Mouse (Mus musculus) lung, embryonic 14.5 days (tissue): Measurements from ENCODE around the gene Sox9. TPM values are rescaled to one million over a fixed set of nuclear protein-coding genes. Genes with fewer than 3 reads are reported as not detected.

ENCODE experiments used
- ATAC-seq: fragments of 200-750 bp; cut with Nextera tagmentation; 2 replicates; pipeline ENCODE4 v1.8.0; 2017; ENCODE audit warnings: mild to moderate bottlenecking, moderate TSS enrichment, moderate library complexity; ENCODE audit not compliant: insufficient read depth
- DNase-seq: peaks from one replicate; pipeline ENCODE4 v3.0.0-alpha.2; 2015
- H3K27ac ChIP-seq: fragments of 300-500 bp; sonication (generic); 2 replicates; pipeline ENCODE4 v1.5.1; 2014; ENCODE audit warnings: low read depth, mild to moderate bottlenecking, moderate library complexity
- H3K27me3 ChIP-seq: fragments of 300-500 bp; sonication (generic); 2 replicates; pipeline ENCODE4 v1.6.1; 2014; ENCODE audit warnings: low read length, control low read depth; ENCODE audit not compliant: insufficient read depth
- H3K36me3 ChIP-seq: fragments of 300-500 bp; sonication (generic); 2 replicates; pipeline ENCODE4 v1.6.1; 2014; ENCODE audit warnings: control low read depth; ENCODE audit not compliant: insufficient read depth
- H3K4me1 ChIP-seq: fragments of 300-500 bp; sonication (generic); 2 replicates; pipeline ENCODE4 v1.6.1; 2014; ENCODE audit warnings: antibody characterized with exemption, control low read depth; ENCODE audit not compliant: insufficient read depth
- H3K4me2 ChIP-seq: fragments of 300-500 bp; sonication (generic); 2 replicates; pipeline ENCODE4 v1.6.1; 2014; ENCODE audit warnings: mild to moderate bottlenecking
- H3K4me3 ChIP-seq: fragments of 300-500 bp; sonication (generic); 2 replicates; pipeline ENCODE4 v1.5.1; 2014; ENCODE audit warnings: low read depth, low read length
- H3K9ac ChIP-seq: fragments of 300-500 bp; sonication (generic); 2 replicates; pipeline ENCODE4 v1.6.1; 2014
- H3K9me3 ChIP-seq: fragments of 300-500 bp; sonication (generic); 2 replicates; pipeline ENCODE4 v1.6.1; 2016; ENCODE audit warnings: low read depth, low read length, control low read depth
- CTCF ChIP-seq: IDR thresholded peaks from 2 replicates; pipeline ENCODE4 v1.5.1; 2016; ENCODE audit warnings: antibody characterized with exemption, low read depth
- WGBS: fragments of 180-500 bp; shearing (Covaris S2); extraction: QIAGEN DNeasy Blood & Tissue Kit; methylation state at CpG from one replicate; pipeline ENCODE4 v1.1.7; 2014; 5-methylcytosine and 5-hydroxymethylcytosine counted together
- polyA plus RNA-seq: library from polyadenylated mRNA; unstranded; fragments of >200 nt; fragmentation: Nextera tagmentation; extraction: Ambion mirVana; gene quantifications from 2 replicates; pipeline ENCODE4 v1.2.1, GENCODE M21; 2014

Gene Sox9
- polyA plus RNA-seq, 1 experiment from 2014 or later, result 75.7 TPM

DNA sequence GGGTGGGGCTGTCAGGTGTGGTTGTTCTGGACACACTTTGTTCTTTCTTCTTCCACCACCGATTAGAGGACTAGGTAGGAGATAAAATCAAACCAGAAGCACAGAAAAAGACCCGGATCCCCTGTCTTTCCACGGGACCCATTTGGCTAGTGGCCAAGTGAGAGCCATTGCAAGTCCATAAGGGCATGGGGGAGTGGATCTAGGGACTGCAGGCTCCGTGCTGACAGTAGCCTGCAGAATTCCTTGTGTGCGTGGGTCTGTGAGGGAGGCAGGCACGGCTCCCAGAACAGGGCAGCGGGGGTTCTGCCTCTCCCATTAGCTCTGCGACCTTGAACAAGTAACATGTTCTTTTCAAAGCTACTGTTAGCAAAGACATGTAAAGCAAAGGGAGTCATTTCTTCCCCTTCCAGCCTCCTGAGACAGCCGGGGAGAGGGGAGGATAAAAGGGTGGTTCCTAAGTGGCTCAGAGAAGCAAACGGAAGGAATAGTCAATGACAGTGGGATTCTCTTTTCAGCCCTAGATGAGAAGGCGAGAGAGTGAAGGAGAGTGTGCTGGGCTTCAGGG is 9.2 kb upstream of the Sox9 start:
- TF ChIP-seq CTCF, result no peak
- Histone ChIP-seq H3K9me3 (no peaks in the 10 kb centered on the region), H3K4me3 (no peak overlapping the region), H3K4me2 (no peak overlapping the region), H3K4me1 (0 out of 2 replicates have a peak, but pooled peaks cover 3% of the 10 kb centered on the region), H3K27ac (no peak overlapping the region), H3K9ac (no peak overlapping the region), H3K27me3 (peaks cover 10% of the 10 kb centered on the region; the same call in 1 of the 2 replicates), H3K36me3 (no peaks in the 10 kb centered on the region)
- WGBS, result 35% methylated on average over 11 of the region's 11 CpGs
- no peak for ATAC-seq
- DNase-seq, result peak; percentile 23

DNA sequence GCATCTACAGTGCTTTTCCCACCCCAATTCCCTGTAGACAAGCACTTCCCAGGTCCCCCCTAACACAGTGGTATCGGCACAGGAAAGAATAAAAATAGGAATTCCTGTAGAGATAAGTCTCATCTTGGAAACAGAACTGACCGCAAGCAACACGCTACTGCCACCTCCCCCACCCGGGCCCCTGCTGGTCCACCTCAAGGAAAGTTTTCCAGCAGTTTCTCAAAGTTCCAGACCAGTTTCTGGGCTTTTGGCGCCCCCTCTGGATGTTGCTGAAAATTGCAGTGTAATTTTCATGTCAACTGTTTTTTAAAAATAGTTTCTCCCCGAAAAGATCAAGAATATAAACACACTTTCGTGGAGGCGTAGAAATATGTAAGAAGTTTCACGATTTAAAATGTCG is 2.3 kb upstream of the Sox9 start:
- Histone ChIP-seq H3K27me3 (peaks cover 39% of the 10 kb centered on the region), H3K4me2 (peak overlapping the region; percentile 73), H3K9ac (no peak overlapping the region), H3K9me3 (no peaks in the 10 kb centered on the region), H3K36me3 (0 out of 2 replicates have a peak, but pooled peaks cover 3% of the 10 kb centered on the region), H3K4me3 (no peak overlapping the region), H3K27ac (no peak overlapping the region), H3K4me1 (0 out of 2 replicates have a peak, but pooled peaks cover 3% of the 10 kb centered on the region)
- ATAC-seq (no peak), DNase-seq (peak; percentile 82)
- WGBS, result under 1% methylated on average over 10 of the region's 10 CpGs
- TF ChIP-seq CTCF, result peak; percentile 80

DNA sequence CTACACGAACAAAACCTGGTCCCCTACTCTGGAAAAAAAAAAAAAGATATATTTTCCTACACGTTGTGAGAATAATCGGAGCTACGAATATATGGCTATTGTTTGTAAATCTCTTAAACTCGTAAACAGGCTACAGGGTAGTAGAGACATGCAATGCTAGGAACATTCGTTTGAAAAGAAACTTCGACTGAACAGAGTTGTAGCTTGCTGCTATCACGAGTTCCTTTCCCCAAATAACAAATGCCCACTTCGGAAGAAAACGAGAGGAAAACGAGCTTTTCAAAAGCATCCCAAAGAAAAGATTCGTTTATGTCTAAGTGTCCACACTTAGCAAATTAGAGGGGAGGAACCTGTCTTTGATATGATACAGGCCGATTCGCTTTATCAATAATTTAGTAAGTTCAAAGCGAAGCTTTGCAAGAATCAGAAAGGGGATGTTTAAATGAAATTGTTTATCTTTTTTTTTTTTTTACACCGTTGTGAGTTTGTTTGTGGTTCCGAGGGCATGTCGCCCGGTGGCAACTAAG is 1.6 kb upstream of the Sox9 start:
- Histone ChIP-seq H3K4me1 (0 out of 2 replicates have a peak, but pooled peaks cover under 1% of the 10 kb centered on the region), H3K9ac (no peak overlapping the region), H3K27me3 (peaks cover 44% of the 10 kb centered on the region), H3K36me3 (0 out of 2 replicates have a peak, but pooled peaks cover 3% of the 10 kb centered on the region), H3K9me3 (no peaks in the 10 kb centered on the region), H3K4me2 (peak overlapping the region; percentile 73), H3K27ac (no peak overlapping the region), H3K4me3 (peak overlapping the region; percentile 72; the same call in 1 of the 2 replicates)
- TF ChIP-seq CTCF, result no peak
- 6% methylated on average over 19 of the region's 19 CpGs for WGBS
- peak; percentile 33 for DNase-seq
- ATAC-seq, result no peak

DNA sequence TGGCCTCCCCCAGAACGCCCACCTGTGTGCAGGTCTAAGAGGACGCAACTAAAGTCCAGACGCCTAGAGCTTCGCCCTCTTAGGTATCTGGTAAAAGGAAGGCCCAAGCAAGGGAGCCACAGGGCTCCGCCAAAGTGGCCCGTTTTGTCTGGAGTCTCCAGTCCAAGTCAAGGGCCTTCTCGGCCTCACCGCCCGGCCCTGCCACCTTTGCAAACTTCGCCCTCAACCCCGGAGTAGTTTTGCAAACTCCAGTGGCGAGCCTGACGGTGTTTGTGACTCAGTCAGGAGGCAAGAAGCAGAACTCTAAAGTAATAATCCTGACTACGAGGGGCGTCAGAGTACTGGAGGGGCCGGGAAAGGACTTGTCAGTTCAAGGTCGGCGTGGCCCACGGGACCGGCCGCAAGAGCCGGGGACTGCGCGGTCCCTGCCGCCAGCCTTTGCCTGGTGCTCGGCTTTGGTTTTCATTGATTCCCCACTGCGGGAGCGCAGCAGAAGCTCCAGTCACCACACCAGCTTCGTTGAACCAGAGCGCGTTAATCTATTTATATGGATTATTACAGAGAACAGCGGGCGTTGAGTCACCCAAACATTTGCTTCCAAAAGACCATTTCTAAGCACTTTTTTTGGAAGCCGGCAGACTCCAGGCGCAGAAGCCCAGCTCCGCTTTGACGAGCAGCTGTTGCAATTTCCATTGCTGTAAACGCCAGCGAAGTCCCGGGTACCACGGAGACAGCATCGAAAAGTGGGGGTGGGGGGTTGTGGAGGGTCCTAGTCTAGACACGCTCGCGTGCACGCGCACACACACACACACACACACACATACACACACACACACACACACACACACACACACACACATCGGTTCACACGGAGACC is 751 bp upstream of the Sox9 start:
- H3K9me3 ChIP-seq, result no peaks in the 10 kb centered on the region
- DNase-seq, result peak; percentile 79
- WGBS, result under 1% methylated on average over 48 of the region's 49 CpGs
- 0 out of 2 replicates have a peak, but pooled peaks cover 3% of the 10 kb centered on the region for H3K36me3 ChIP-seq
- peak overlapping the region; percentile 34; the same call in 1 of the 2 replicates for H3K9ac ChIP-seq
- no peaks in the 10 kb centered on the region for H3K4me1 ChIP-seq
- peak overlapping the region; percentile 73 for H3K4me2 ChIP-seq
- no peak for TF ChIP-seq CTCF
- ATAC-seq, result peak; percentile 37
- H3K4me3 ChIP-seq, result peak overlapping the region; percentile 72
- H3K27ac ChIP-seq, result peak overlapping the region; percentile 67
- H3K27me3 ChIP-seq, result peaks cover 44% of the 10 kb centered on the region

- WGBS, result under 1% methylated on average over 75 of the region's 75 CpGs
- H3K27me3 ChIP-seq, result peaks cover 36% of the 10 kb centered on the region
- peak; percentile 49 for ATAC-seq
- H3K4me2 ChIP-seq, result peak overlapping the region; percentile 73
- 0 out of 2 replicates have a peak, but pooled peaks cover 3% of the 10 kb centered on the region for H3K36me3 ChIP-seq
- peak overlapping the region; percentile 75 for H3K9ac ChIP-seq
- DNase-seq, result peak; percentile 59
- H3K9me3 ChIP-seq, result no peaks in the 10 kb centered on the region
- TF ChIP-seq CTCF, result no peak
- H3K27ac ChIP-seq, result peak overlapping the region; percentile 85
- peak overlapping the region; percentile 72 for H3K4me3 ChIP-seq
- H3K4me1 ChIP-seq, result no peaks in the 10 kb centered on the region
Observed at GRCm38 (mm10) chr11:112782357-112783121, 515 bp downstream of the Sox9 start.
